Mouse (Mus musculus): ENCODE measurements at regions not wholly inside any gene's neighbourhood (a gene's known extent, or its start where the extent isn't known, plus 50 kb on each side); places are given as distances from the start of the nearest gene placed in this dataset.

- no peak for DNase-seq
These were observed 83.3 kb downstream of the Cmc2 start for GRCm38 (mm10) chr8:116837991-116838390.

- DNase-seq: no peak
These were observed 89.1 kb downstream of the Cmc2 start for GRCm38 (mm10) chr8:116832181-116832580.

- no peak for DNase-seq
These were observed 91.6 kb downstream of the Cmc2 start for GRCm38 (mm10) chr8:116829631-116830030.

- no peak for DNase-seq
These were observed 93.0 kb downstream of the Cmc2 start for GRCm38 (mm10) chr8:116828220-116828619.

GRCm38 (mm10) chr8:116827141-116827540 is 94.1 kb downstream of the Cmc2 start:
- no peak for DNase-seq

GRCm38 (mm10) chr8:116814118-116814851 is 81.5 kb upstream of the Cdyl2 start:
- DNase-seq: peak; percentile 18

- DNase-seq: no peak
These were observed 68.5 kb upstream of the Cdyl2 start for GRCm38 (mm10) chr8:116801313-116801712.

- no peak for DNase-seq
These were observed 67.8 kb upstream of the Cdyl2 start for GRCm38 (mm10) chr8:116800636-116801035.

- no peak for DNase-seq
These were observed 66.2 kb upstream of the Cdyl2 start for GRCm38 (mm10) chr8:116798981-116799380.

GRCm38 (mm10) chr8:116795713-116796112 is 62.9 kb upstream of the Cdyl2 start:
- DNase-seq: no peak

- DNase-seq: no peak
These were observed 60.3 kb upstream of the Cdyl2 start for GRCm38 (mm10) chr8:116793107-116793506.

- DNase-seq: no peak
These were observed 57.5 kb upstream of the Cdyl2 start for GRCm38 (mm10) chr8:116790294-116790693.

All from liver (tissue).